Mouse (Mus musculus): ENCODE measurements around the gene Sec22a. TPM values are rescaled to one million over a fixed set of nuclear protein-coding genes. Genes with fewer than 3 reads are reported as not detected.

The Sec22a gene
- polyA plus RNA-seq, 1 experiment from 2014 or later, result 50.4 TPM

DNA sequence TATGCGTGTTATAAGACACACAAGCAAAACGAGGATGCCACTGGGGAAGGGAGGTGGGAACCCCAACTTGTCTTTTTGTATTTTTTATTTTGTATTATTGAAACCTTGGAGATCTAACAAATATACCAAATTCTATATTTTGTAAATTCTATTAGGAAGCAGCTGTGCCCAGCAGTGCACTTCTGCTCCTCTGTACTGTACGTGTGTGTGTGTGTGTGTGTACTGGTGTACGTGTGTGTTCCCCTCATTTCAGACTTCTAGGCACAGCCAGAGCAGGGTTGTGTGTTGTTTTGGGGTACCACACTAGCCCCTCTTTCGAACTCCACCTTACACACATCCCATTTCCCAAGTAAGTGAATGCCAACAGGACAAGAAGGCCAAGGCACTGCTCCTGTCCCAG lies 59.3 kb downstream of the Sec22a start:
- WGBS, result 83% methylated on average over 5 of the region's 5 CpGs
- Histone ChIP-seq H3K27ac (ENCODE audit: low read length) (no peak overlapping the region), H3K9ac (replicated peaks; ENCODE audit: low read length) (no peak overlapping the region), H3K36me3 (ENCODE audit: insufficient read depth, low read length) (no peaks in the 10 kb centered on the region; the same call in 1 of the 2 replicates), H3K4me2 (replicated peaks; ENCODE audit: low read depth, low read length) (no peak overlapping the region), H3K9me3 (ENCODE audit: low read length) (no peaks in the 10 kb centered on the region), H3K27me3 (ENCODE audit: insufficient read depth, low read length) (no peaks in the 10 kb centered on the region), H3K4me1 (ENCODE audit: insufficient read depth, low read length) (no peaks in the 10 kb centered on the region), H3K4me3 (ENCODE audit: low read length) (no peak overlapping the region)
- ATAC-seq (ENCODE audit: low FRiP score, low TSS enrichment), result no peak

DNA sequence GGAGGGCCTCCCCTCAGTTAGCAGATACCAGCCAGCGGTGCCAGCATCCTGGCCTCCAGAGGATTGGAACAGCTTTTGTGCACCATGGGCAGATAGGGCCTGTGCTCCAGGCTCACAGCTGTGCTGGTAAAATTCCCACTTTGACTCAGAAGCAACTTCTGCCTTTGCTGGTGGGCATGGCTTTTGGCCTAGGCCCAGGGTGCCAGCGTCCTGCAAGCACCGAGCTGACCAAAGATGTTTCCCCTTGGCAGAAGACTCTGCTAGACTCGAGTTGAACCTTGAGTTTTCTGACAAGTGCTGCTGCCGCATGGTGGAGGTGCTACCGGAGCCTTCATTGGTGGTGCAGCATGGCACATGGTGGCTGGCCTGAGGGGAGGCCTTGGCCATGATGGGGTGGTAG lies 60.0 kb downstream of the Sec22a start:
- H3K4me1 ChIP-seq (ENCODE audit: insufficient read depth, low read length), result no peaks in the 10 kb centered on the region
- no peak overlapping the region for H3K9ac ChIP-seq (replicated peaks; ENCODE audit: low read length)
- no peaks in the 10 kb centered on the region for H3K9me3 ChIP-seq (ENCODE audit: low read length)
- no peak for ATAC-seq (ENCODE audit: low FRiP score, low TSS enrichment)
- 95% methylated on average over 6 of the region's 6 CpGs for WGBS
- no peak overlapping the region for H3K27ac ChIP-seq (ENCODE audit: low read length)
- H3K27me3 ChIP-seq (ENCODE audit: insufficient read depth, low read length), result no peaks in the 10 kb centered on the region
- no peaks in the 10 kb centered on the region; the same call in 1 of the 2 replicates for H3K36me3 ChIP-seq (ENCODE audit: insufficient read depth, low read length)
- no peak overlapping the region for H3K4me2 ChIP-seq (replicated peaks; ENCODE audit: low read depth, low read length)
- H3K4me3 ChIP-seq (ENCODE audit: low read length), result no peak overlapping the region

DNA sequence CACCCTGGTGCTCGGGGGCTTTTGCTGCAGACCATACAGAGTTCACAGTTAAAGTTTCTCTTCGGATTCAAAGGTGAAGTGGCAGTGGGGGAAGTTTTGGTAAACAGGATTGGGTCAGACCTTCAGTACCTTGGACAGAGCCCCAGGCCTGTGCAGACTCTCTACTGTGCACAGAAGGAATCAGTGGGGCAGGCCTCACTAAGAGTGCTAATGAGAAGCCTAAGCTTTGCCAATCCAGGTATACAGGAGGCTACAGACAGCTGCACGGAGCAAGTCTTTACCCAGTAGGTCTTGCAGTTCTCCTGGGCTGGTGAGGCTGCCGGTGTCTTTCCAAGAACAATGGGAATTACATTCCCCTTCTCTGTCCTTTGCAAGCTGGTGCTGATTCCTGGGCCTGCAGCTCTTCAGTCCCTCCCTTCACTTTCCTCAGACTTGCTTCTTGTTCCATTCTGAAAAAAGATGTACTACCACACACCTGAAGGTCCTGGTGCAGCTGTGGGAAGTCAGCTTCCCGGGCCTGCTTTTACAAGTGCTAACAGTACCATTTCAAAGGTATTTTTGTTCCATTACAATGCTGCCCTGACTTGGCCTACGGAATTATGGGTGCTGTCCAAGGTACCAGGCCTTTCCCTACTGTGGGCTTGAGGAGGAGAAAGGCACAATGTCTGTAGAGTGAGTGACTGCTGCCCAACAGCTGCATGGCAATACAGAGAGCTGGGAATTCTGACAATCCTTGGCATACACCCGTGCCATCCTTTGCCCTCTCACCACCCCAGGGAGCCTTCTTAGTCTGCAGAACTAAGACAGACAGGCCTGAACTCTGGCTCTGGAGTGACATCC lies 61.1 kb downstream of the Sec22a start:
- no peak overlapping the region for H3K4me2 ChIP-seq (replicated peaks; ENCODE audit: low read depth, low read length)
- 41% methylated on average over 7 of the region's 7 CpGs for WGBS
- peak; percentile 58; the same call in 1 of the 2 replicates for ATAC-seq (ENCODE audit: low FRiP score, low TSS enrichment)
- no peaks in the 10 kb centered on the region; the same call in 1 of the 2 replicates for H3K36me3 ChIP-seq (ENCODE audit: insufficient read depth, low read length)
- H3K27ac ChIP-seq (ENCODE audit: low read length), result no peak overlapping the region
- H3K9ac ChIP-seq (replicated peaks; ENCODE audit: low read length), result no peak overlapping the region
- no peaks in the 10 kb centered on the region for H3K27me3 ChIP-seq (ENCODE audit: insufficient read depth, low read length)
- H3K4me1 ChIP-seq (ENCODE audit: insufficient read depth, low read length), result no peaks in the 10 kb centered on the region
- no peak overlapping the region for H3K4me3 ChIP-seq (ENCODE audit: low read length)
- no peaks in the 10 kb centered on the region for H3K9me3 ChIP-seq (ENCODE audit: low read length)

- H3K4me2 ChIP-seq (replicated peaks; ENCODE audit: low read depth, low read length), result no peak overlapping the region
- H3K4me3 ChIP-seq (ENCODE audit: low read length), result no peak overlapping the region
- no peaks in the 10 kb centered on the region; the same call in 1 of the 2 replicates for H3K36me3 ChIP-seq (ENCODE audit: insufficient read depth, low read length)
- H3K27ac ChIP-seq (ENCODE audit: low read length), result no peak overlapping the region
- no peaks in the 10 kb centered on the region for H3K4me1 ChIP-seq (ENCODE audit: insufficient read depth, low read length)
- no peaks in the 10 kb centered on the region for H3K9me3 ChIP-seq (ENCODE audit: low read length)
- H3K9ac ChIP-seq (replicated peaks; ENCODE audit: low read length), result no peak overlapping the region
- no peak for ATAC-seq (ENCODE audit: low FRiP score, low TSS enrichment)
- WGBS, result 86% methylated on average over 5 of the region's 6 CpGs
- H3K27me3 ChIP-seq (ENCODE audit: insufficient read depth, low read length), result no peaks in the 10 kb centered on the region
Measured at GRCm38 (mm10) chr16:35300156-35300555, 63.6 kb downstream of the Sec22a start.

DNA sequence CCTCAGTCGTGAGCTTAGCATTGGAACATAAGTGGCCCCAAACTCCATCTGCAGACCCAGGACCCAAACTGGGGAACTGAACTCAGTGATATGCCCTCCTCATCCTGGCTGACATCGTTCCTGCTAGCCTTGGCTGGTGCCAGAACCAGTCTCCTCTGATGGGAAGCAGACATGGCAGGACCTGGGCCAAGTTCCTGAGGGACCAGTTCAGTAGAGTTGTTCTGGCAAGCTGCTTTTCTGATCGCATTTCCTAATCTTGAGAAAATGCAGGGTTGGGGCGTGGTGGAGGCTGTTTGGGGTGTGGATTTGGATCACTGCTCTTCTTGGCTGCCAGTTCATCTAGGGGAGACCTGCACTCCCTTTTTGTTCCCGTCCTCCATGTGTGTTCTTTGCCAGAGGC lies 65.9 kb downstream of the Sec22a start:
- Histone ChIP-seq H3K36me3 (ENCODE audit: insufficient read depth, low read length) (no peaks in the 10 kb centered on the region), H3K9ac (replicated peaks; ENCODE audit: low read length) (no peak overlapping the region), H3K27me3 (ENCODE audit: insufficient read depth, low read length) (no peaks in the 10 kb centered on the region), H3K27ac (ENCODE audit: low read length) (no peak overlapping the region), H3K4me1 (ENCODE audit: insufficient read depth, low read length) (no peaks in the 10 kb centered on the region), H3K9me3 (ENCODE audit: low read length) (no peaks in the 10 kb centered on the region), H3K4me2 (replicated peaks; ENCODE audit: low read depth, low read length) (no peak overlapping the region), H3K4me3 (ENCODE audit: low read length) (no peak overlapping the region)
- WGBS, result 78% methylated on average over 5 of the region's 5 CpGs
- ATAC-seq (ENCODE audit: low FRiP score, low TSS enrichment), result no peak

DNA sequence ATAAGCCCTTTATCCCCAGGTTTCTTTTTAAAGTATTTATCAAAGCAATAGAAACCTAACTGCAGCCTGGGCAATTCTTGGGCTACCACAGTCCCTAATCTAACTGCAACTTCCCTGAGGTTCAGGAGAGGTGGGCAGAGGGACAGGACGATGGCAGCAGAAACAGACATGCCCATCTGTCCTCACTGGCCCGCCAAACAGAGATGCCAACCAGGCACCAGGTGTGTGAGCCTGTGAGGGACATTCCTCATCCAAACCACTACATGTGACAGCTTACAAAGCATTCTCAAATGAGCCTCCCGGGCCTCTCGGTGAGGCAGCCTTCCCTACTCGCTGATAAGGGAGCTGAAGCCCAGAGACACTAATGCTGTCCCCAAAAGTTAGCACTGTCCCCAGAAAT lies 76.5 kb downstream of the Sec22a start:
- Histone ChIP-seq H3K27ac (ENCODE audit: low read length) (no peak overlapping the region), H3K36me3 (ENCODE audit: insufficient read depth, low read length) (no peaks in the 10 kb centered on the region), H3K9me3 (ENCODE audit: low read length) (no peaks in the 10 kb centered on the region), H3K4me1 (ENCODE audit: insufficient read depth, low read length) (no peaks in the 10 kb centered on the region), H3K4me2 (replicated peaks; ENCODE audit: low read depth, low read length) (no peak overlapping the region), H3K4me3 (ENCODE audit: low read length) (no peak overlapping the region), H3K9ac (replicated peaks; ENCODE audit: low read length) (no peak overlapping the region), H3K27me3 (ENCODE audit: insufficient read depth, low read length) (no peaks in the 10 kb centered on the region)
- ATAC-seq (ENCODE audit: low FRiP score, low TSS enrichment), result no peak
- WGBS, result 84% methylated on average over 5 of the region's 5 CpGs

DNA sequence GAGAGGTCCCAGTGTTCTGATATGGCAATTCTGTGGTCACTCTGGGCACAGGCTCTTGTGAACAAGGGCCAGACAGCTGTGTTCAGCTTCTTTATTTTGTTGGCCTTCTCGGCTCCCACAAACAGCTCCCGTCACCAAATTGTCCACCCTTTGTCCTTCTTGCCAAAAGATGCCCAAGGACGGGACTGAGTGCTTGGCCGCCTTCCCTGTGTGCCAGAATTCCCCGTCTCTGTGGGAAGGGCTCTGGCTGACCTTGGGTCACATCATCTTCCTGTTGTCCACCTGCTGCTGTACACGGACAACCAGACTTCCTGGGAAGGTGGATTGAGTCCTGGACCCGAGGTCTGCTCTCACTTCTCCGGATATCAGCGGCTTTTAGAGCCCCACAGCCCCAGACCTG lies 77.9 kb downstream of the Sec22a start:
- WGBS, result 67% methylated on average over 9 of the region's 9 CpGs
- Histone ChIP-seq H3K4me3 (ENCODE audit: low read length) (no peak overlapping the region), H3K9me3 (ENCODE audit: low read length) (no peaks in the 10 kb centered on the region), H3K36me3 (ENCODE audit: insufficient read depth, low read length) (no peaks in the 10 kb centered on the region), H3K9ac (replicated peaks; ENCODE audit: low read length) (no peak overlapping the region), H3K4me2 (replicated peaks; ENCODE audit: low read depth, low read length) (no peak overlapping the region), H3K27me3 (ENCODE audit: insufficient read depth, low read length) (no peaks in the 10 kb centered on the region), H3K27ac (ENCODE audit: low read length) (no peak overlapping the region), H3K4me1 (ENCODE audit: insufficient read depth, low read length) (no peaks in the 10 kb centered on the region)
- ATAC-seq (ENCODE audit: low FRiP score, low TSS enrichment), result no peak

DNA sequence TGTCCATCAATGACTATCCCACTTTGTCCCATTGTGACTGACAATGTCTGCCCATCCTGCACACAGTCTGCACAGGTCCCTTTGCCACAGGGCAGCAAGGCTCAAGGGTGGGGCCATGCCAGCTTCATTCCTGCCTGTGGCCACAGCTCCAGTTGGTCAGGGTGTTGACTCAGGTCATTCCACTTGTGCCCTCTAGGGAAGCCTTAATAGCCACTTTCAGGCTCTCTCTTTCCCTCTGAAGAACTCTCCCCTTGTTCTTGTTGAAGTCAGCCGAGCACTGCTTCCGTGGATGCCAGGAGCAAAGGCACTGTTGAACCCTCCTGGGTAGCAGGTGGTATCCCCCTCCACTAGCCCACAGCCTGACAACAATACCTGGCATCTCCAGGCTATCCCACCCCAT lies 81.3 kb downstream of the Sec22a start:
- Histone ChIP-seq H3K36me3 (ENCODE audit: insufficient read depth, low read length) (no peaks in the 10 kb centered on the region), H3K27ac (ENCODE audit: low read length) (no peak overlapping the region), H3K27me3 (ENCODE audit: insufficient read depth, low read length) (no peaks in the 10 kb centered on the region), H3K9me3 (ENCODE audit: low read length) (no peaks in the 10 kb centered on the region), H3K4me3 (ENCODE audit: low read length) (no peak overlapping the region), H3K4me1 (ENCODE audit: insufficient read depth, low read length) (no peaks in the 10 kb centered on the region), H3K9ac (replicated peaks; ENCODE audit: low read length) (no peak overlapping the region), H3K4me2 (replicated peaks; ENCODE audit: low read depth, low read length) (no peak overlapping the region)
- 85% methylated on average over 2 of the region's 2 CpGs for WGBS
- ATAC-seq (ENCODE audit: low FRiP score, low TSS enrichment), result no peak

GRCm38 (mm10) chr16:35278166-35278565 lies 85.6 kb downstream of the Sec22a start:
- Histone ChIP-seq H3K4me1 (ENCODE audit: insufficient read depth, low read length) (no peaks in the 10 kb centered on the region), H3K9ac (replicated peaks; ENCODE audit: low read length) (no peak overlapping the region), H3K27me3 (ENCODE audit: insufficient read depth, low read length) (no peaks in the 10 kb centered on the region), H3K4me2 (replicated peaks; ENCODE audit: low read depth, low read length) (no peak overlapping the region), H3K4me3 (ENCODE audit: low read length) (no peak overlapping the region), H3K36me3 (ENCODE audit: insufficient read depth, low read length) (no peaks in the 10 kb centered on the region), H3K27ac (ENCODE audit: low read length) (no peak overlapping the region), H3K9me3 (ENCODE audit: low read length) (no peaks in the 10 kb centered on the region)
- WGBS, result 69% methylated on average over 6 of the region's 6 CpGs
- ATAC-seq (ENCODE audit: low FRiP score, low TSS enrichment), result no peak

- H3K9ac ChIP-seq (replicated peaks; ENCODE audit: low read length), result no peak overlapping the region
- H3K36me3 ChIP-seq (ENCODE audit: insufficient read depth, low read length), result no peaks in the 10 kb centered on the region
- H3K27ac ChIP-seq (ENCODE audit: low read length), result no peak overlapping the region
- 67% methylated on average over 4 of the region's 4 CpGs for WGBS
- 0 out of 2 replicates have a peak, but pooled peaks cover 2% of the 10 kb centered on the region for H3K27me3 ChIP-seq (ENCODE audit: insufficient read depth, low read length)
- no peak overlapping the region for H3K4me2 ChIP-seq (replicated peaks; ENCODE audit: low read depth, low read length)
- H3K4me1 ChIP-seq (ENCODE audit: insufficient read depth, low read length), result no peaks in the 10 kb centered on the region
- no peak overlapping the region for H3K4me3 ChIP-seq (ENCODE audit: low read length)
- H3K9me3 ChIP-seq (ENCODE audit: low read length), result no peaks in the 10 kb centered on the region
- no peak for ATAC-seq (ENCODE audit: low FRiP score, low TSS enrichment)
Measured at GRCm38 (mm10) chr16:35272417-35272816, 91.3 kb downstream of the Sec22a start.

All from kidney, embryonic 16.5 days (tissue).